Mouse (Mus musculus): ENCODE results near the gene Slc9a6.

DNA sequence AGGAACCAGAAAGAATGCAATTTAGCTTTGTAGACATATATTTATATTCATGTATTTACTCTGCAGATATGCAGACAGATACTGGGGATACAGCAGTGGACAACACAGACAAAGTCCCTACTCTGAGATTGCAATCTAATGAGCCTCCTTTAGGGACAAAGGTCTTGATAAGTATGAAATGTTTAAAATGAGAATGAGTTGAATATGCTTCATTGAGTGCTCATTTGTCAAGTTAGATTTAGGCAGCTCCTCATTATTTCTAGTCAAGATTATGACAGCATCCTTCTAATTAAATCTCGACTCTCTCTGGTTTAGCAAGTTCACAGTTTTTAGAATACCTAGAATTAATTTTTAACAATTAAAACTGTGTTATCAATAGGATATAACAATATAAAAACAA, 103.1 kb downstream of the Slc9a6 start:
- no peak for TF ChIP-seq CTCF (IDR thresholded peaks at IDR 0.05; ENCODE audit: extremely low read depth, insufficient read length, insufficient replicate concordance, low read depth, low read length)
- TF ChIP-seq POLR2A (IDR thresholded peaks at IDR 0.05; ENCODE audit: low read depth, low read length), result no peak

Measured in small intestine, adult 2 months (tissue).